Mouse (Mus musculus) kidney, postnatal 25 days (tissue): ENCODE results near the gene Bcas3.

Source experiments
- DNase-seq, 2 experiments: peaks; one replicate each; pipeline ENCODE4 v3.0.0; 2021; ENCODE audit warnings: mixed read lengths in 2 of 2

Bcas3 gene

DNA sequence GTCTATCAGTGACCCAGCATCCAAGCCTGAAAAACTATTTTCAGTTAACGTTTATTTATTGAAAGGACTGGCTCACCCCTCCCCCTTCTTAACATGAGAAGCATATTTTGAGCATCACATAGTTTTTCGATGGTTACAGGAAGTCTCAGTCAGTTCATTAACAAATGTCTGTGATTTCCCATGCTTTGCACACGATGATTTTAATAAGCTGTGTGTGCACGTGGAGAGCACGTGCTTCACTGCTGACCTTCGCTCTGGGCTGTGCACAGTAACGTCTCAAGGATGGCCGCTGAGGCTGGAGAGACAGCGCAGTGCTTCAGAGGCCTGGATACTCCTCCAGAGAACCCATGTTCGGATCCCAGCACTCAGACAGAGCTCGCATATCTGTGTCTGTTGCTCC lies 454.4 kb downstream of the Bcas3 start:
- DNase-seq = peak; percentile 47 to 64

GRCm38 (mm10) chr11:85811229-85811628 lies 458.3 kb downstream of the Bcas3 start:
- no peak for DNase-seq

DNA sequence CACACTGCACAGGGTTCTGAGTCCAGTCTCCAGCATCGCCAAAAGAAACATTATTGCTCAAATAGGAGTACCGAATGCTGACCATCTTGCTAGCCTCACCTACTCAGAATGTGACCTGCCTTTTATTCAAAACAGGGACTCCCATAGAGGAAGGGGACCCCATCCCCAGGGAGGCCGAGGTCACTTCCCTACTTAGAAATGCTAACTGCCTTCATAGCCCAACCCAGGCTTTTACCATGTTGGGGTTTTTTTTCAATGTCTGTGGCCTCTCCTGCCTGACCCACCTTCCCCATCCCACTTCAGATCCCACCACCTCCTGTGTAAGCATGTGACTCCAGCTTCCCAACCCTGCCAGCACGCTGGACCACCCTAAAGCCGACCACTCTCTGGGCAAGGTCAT lies 458.7 kb downstream of the Bcas3 start:
- DNase-seq = no peak

DNA sequence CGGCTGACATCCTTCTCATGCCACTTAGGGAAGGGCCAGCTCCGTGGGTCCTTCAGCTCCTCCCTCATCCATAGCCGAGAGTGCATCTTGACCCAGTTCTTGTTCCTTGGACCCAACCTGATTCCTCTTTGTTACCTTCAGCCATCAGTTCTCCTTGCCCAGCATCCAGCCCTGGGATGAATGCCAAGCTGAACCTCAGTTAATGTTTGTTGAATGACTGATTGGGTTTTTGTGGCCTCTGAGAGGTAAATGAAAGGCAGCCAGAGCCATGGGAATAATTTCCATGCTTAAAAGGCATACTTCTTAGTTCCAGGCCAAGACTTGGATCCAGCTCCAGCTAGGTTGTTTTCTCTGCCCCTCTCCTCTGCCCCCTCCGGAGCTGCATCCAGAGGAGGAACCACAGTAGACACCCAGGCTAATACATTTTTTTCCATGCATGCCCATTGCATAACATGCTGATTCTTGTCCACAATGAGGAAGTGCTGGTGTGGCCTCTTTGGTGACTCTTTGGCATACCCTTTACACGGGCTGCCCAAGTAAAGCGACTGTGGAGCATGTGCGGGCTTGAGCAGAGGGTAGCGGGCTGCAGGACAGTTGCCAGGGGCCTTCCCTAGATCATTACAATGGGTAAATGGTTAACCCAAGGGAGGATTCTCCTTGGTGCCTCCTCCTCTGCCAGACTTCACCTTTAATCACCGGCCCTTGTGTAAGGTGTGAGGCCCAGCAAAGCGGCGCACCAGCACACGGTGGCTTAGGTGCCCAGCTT lies 459.4 kb downstream of the Bcas3 start:
- DNase-seq = peak; percentile 89 to 90

DNA sequence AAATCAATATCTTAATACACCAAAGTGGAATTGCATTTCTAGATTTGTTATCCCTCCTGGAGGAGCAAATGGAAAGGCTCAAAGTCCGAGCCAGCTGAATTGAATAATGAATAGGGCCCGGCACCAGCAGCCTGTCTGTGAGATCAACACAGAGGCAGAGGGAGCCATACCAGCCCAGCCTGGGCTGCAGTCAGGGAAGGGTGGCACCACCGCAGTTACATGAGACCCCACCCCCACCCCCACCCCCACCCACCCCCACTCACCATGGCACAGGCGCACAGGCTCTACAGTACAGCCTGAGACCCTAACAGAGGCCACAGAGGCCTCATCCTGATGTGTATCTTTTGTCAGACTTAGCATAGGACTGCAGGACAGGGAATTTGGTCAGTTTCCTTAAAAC lies 461.7 kb downstream of the Bcas3 start:
- no peak for DNase-seq

DNA sequence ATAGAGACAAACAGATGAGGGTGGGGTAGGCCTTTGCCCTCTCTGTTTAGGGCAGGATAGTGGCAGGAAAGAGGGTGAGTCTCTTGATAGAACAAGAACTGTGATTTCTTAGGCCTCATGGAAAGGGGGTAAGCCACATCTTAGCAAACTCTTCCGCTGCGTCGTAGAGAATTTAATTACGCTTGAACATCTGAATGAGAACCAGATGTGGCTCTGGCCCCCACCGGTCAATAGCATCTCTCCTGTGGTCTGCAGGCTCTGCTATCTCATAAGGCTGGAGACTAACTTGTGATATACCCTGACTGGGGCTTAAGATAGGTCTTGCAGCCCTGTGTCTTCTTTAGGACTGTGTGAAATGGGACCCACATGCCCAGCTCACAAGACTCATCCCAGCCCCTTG lies 463.5 kb downstream of the Bcas3 start:
- no peak for DNase-seq

GRCm38 (mm10) chr11:85818401-85818800 lies 465.4 kb downstream of the Bcas3 start:
- DNase-seq = peak; percentile 71 to 80

- DNase-seq = no peak
These were observed 468.0 kb downstream of the Bcas3 start for GRCm38 (mm10) chr11:85820959-85821358.

DNA sequence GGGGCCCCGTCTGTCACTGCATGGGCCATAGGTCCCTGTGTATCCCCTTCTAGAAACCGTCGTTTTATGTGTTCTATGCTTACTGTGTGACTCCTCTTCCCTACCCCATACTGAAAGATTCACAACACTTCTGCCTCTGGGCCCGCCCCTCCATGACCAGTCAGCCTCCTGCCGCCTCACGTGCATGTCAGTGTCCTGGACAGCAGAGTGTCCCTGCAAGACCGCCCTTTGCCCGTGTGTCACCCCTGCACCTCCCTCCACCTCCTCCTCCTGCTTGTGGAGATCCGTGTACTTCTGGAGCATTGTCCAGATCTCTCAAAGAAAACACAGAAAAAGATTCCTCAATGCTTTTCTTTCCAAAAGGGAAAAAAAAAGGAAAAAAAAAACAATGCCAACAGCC lies 468.7 kb downstream of the Bcas3 start:
- peak; percentile 43 to 81 for DNase-seq

- peak; percentile 89 to 90 for DNase-seq
These were observed 470.2 kb downstream of the Bcas3 start for GRCm38 (mm10) chr11:85823181-85823580.

DNA sequence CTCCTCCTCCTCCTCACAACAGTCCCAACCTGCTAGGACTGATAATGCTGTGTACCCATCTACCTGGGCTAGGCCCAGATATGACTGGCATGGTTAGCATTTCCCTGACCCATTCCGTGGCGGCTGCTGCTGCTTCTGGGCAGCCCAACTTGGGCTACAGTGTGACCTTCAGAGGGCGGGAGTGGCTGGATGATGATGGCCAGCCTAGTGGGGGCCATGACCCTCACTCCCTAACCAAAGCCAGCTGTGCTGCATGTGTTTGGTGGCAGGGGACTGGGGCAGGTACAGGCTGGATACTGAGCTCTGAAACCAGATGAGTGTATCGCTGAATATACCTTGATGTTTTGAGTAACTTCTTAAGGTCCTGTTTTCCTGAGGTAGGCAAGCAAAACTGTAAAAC lies 470.8 kb downstream of the Bcas3 start:
- no peak for DNase-seq

DNA sequence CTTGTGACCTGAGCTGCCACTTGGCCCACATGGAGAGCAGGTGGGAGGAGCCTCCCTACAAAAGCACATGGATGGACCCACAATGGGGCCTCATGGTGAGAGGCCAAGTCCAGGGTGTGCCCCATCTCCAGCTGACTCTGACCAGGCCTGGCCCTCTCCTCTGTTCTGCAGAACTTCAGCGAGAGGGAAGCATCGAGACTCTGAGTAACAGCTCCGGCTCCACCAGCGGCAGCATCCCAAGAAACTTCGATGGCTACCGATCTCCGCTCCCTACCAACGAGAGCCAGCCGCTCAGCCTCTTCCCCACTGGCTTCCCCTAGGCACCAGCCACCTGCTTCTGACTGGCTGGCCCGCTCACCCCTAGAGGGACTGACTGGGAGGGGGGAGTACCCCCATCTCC lies 472.1 kb downstream of the Bcas3 start:
- peak in 1 of 2 experiments; percentile 47 for DNase-seq

GRCm38 (mm10) chr11:85825823-85826222 lies 472.9 kb downstream of the Bcas3 start:
- peak; percentile 65 to 84 for DNase-seq

DNA sequence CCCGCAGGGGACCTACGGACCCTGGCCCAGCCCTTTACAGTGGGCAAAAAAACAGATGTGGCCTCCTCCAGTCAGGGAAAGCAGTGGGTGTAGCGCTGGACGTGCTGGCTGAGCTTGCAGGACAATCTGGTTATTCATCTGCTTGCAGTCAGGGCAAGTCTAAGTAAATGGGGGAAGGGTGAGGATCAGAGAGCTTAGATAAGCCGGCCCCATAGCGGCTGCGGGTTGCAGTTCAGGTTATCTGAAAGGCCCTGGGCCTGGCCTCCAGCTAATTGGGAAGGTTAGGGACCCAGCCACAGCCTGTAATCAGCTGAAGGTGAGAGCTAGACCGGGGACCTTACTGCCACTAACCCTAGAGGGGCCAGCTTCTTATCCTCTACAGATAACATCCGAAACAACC lies 474.4 kb downstream of the Bcas3 start:
- peak; percentile 44 to 75 for DNase-seq

- DNase-seq = peak in 1 of 2 experiments; percentile 37
These were observed 475.9 kb downstream of the Bcas3 start for GRCm38 (mm10) chr11:85828691-85829519.

DNA sequence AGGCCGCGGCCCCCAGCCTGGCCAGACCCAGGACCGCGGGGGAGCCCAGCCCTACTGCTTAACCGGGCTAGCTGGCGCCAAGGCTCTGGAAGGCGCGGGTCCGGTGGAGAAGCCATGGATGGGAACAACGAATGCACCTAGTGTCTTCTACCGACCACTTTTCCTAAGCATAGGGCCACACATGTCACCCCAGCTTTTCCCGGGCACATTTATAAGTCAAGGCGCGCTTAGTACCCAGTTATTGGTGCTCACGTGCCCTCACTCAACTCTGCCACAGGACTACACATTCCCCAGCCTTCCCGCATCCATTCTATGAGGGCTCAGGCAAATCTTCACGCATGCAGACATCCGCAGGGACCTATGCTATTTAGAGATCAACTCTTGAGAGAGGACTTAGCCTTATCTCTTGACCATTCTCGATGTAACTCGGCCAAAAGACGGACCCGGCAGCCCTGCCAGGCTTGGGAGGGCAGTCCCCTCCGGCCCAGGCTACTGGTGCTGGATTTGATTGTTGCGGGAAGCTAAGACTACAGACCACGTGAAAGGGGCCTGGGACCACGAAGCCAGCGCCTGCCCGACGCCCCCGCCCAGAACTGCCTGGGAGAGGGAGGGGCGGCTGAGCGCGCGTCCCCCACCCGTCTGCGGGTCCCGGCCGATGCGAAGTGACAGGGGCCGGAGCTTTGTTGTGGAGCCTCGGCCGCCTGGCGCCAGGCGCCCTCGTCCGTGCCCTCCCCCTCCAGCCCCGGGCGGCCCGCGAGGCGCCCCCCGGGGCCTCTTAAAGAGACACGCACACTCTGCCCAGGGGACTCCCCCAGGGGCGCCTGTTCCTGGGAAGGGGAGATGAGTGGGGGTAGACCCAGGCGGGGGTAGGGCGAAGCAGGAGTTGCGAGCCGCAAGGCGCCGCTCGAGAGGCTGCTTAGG lies 476.8 kb downstream of the Bcas3 start:
- peak; percentile 21 to 61 for DNase-seq

DNA sequence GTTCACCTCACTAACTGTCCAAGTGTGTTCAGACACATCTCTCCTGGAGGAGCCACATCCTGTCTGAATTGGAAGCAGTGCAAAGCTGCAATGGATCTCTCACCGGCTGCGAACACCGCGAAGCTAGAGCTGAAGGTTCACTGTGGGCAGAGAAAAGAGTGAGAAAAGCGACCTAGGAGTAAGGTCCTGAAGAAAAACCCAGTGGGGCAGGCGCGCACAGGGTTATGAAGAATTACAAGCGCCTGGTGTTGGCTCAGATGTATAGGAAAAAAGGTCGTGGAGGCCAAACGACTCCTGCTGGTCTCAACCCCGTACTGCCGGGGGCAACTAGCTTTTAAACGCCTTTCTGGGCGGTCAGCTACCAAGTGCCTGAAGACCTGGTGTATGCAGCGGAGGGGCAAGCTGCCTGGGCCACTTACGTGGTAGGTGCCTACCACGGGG lies 478.0 kb downstream of the Bcas3 start:
- peak; percentile 35 to 69 for DNase-seq

- peak in 1 of 2 experiments; percentile 50 for DNase-seq
These were observed 478.8 kb downstream of the Bcas3 start for GRCm38 (mm10) chr11:85831656-85832230.

GRCm38 (mm10) chr11:85832231-85832924 lies 479.4 kb downstream of the Bcas3 start, which contains the start of gene Tbx2:
TSS of gene Tbx2 (plus strand) at chr11:85832551.
- DNase-seq = peak; percentile 95 to 97

- peak; percentile 32 to 63 for DNase-seq
These were observed 480.1 kb downstream of the Bcas3 start for GRCm38 (mm10) chr11:85833081-85833521.

- DNase-seq = peak; percentile 20 to 50
These were observed 480.9 kb downstream of the Bcas3 start for GRCm38 (mm10) chr11:85833761-85834385.
